Mouse (Mus musculus) small intestine, adult 2 months (tissue): ENCODE measurements around the gene Polr1c. TPM values are rescaled to one million over a fixed set of nuclear protein-coding genes. Genes with fewer than 3 reads are reported as not detected.

Source experiments
- H3K27ac ChIP-seq: fragments of 200-500 bp; 2 replicates; pipeline ENCODE4 v1.5.1; 2012; ENCODE audit warnings: low read depth, low read length, control low read depth, inconsistent platforms; ENCODE audit not compliant: insufficient read depth
- H3K27me3 ChIP-seq: fragments of 200-500 bp; 2 replicates; pipeline ENCODE4 v1.6.1; 2012; ENCODE audit warnings: mild to moderate bottlenecking, moderate library complexity, low read length, inconsistent platforms; ENCODE audit not compliant: control insufficient read depth, insufficient read depth
- H3K36me3 ChIP-seq: fragments of 200-500 bp; 2 replicates; pipeline ENCODE4 v1.6.1; 2012; ENCODE audit warnings: mild to moderate bottlenecking, low read length, control low read depth, inconsistent platforms; ENCODE audit not compliant: control insufficient read depth, insufficient read depth
- H3K4me1 ChIP-seq: fragments of 200-500 bp; 2 replicates; pipeline ENCODE4 v1.6.1; 2012; ENCODE audit warnings: low read length, inconsistent platforms, mixed read lengths; ENCODE audit not compliant: control insufficient read depth, insufficient read depth, insufficient read length
- H3K4me3 ChIP-seq: fragments of 200-500 bp; 2 replicates; pipeline ENCODE4 v1.5.1; 2012; ENCODE audit warnings: low read depth, mild to moderate bottlenecking, control low read depth, inconsistent platforms, low read length, moderate library complexity
- CTCF ChIP-seq: fragments of 200-500 bp; IDR thresholded peaks from 2 replicates; pipeline ENCODE4 v1.5.1; 2012; ENCODE audit warnings: low read depth, mild to moderate bottlenecking, control low read depth, inconsistent platforms, low read length, moderate library complexity, mixed read lengths; ENCODE audit not compliant: insufficient replicate concordance, insufficient read length; ENCODE audit errors: extremely low read depth
- POLR2A ChIP-seq: fragments of 200-500 bp; IDR thresholded peaks from 2 replicates; pipeline ENCODE4 v1.6.1; 2012; ENCODE audit warnings: low read depth, mild to moderate bottlenecking, control low read depth, inconsistent platforms, low read length, moderate library complexity
- WGBS: fragments of 180-500 bp; shearing (Covaris S2); methylation state at CpG from one replicate; pipeline ENCODE4 v1.1.7; 2018; 5-methylcytosine and 5-hydroxymethylcytosine counted together
- polyA plus RNA-seq: library from polyadenylated mRNA; depleted of rRNA; stranded (reverse); fragments of >200 nt; gene quantifications from 2 replicates; pipeline ENCODE4 v1.2.3, GENCODE M21; 2012; rRNA removed

Polr1c gene
- polyA plus RNA-seq, 1 experiment, result 24.6 TPM

DNA sequence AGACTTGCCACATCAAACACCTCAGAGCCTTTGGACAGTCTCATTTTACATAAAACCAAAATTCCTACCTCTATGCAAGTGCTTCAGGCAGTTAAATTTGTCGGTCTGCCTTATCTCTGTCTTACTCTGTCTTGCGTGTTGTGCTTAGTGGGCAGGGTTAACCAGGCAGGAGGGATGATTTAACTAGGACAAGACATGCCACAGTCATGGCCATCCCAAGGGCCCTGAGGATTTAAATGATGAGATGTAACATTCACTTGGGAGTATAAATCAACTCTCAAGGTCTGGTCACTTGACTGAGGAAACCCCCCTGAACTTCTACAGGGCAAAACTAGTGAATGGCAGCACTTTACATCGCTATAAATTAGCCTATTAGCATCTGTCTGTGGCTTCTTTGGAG is 26.3 kb downstream of the Polr1c start:
- Histone ChIP-seq H3K27ac (no peak overlapping the region), H3K27me3 (no peaks in the 10 kb centered on the region), H3K4me1 (no peaks in the 10 kb centered on the region), H3K36me3 (peaks cover 74% of the 10 kb centered on the region), H3K4me3 (no peak overlapping the region)
- TF ChIP-seq POLR2A (no peak), CTCF (no peak)
- 88% methylated on average over 3 of the region's 3 CpGs for WGBS

DNA sequence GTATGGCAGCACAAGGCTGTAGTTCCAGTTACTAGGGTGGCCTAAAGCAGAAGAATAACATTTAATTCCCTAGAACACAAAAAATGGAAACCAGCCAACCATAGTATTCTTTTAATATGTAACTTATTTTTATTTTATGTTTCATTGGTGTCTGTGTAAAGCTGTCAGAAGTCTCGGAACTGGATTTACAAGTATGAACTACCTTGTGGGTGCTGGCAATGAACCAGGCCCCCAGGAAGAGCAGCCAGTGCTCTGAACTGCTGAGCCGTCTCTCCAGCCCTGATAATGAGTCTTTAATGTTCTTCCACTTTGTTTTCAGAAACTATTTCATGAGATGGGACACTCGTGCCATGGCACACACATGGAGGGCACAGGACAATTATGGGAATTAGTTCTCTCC is 37.3 kb downstream of the Polr1c start:
- Histone ChIP-seq H3K4me1 (no peaks in the 10 kb centered on the region), H3K27me3 (no peaks in the 10 kb centered on the region), H3K27ac (no peak overlapping the region), H3K4me3 (no peak overlapping the region), H3K36me3 (peaks cover 36% of the 10 kb centered on the region)
- WGBS, result 48% methylated on average over 3 of the region's 3 CpGs
- TF ChIP-seq POLR2A (no peak), CTCF (no peak)

DNA sequence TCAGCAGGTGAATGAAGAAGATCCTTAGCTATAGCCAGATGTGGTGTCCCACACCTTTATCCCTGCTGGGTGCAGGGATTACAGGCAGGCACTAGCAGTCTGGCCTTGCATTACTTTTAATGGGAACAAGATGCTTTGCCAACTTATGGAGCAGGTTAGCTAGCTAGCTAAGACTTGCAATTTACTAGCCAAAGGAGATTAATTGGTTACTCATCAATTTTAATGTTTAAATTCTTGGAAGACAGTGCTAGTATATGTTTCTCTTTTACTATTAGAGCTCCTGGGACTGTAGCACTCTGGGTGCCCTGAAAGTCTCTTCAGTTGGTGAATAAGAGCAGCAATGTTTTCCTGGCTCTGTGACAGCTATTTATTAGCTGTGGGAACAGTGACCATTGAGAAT is 41.2 kb downstream of the Polr1c start:
- Histone ChIP-seq H3K4me3 (no peak overlapping the region), H3K36me3 (peaks cover 15% of the 10 kb centered on the region), H3K27ac (no peak overlapping the region)

DNA sequence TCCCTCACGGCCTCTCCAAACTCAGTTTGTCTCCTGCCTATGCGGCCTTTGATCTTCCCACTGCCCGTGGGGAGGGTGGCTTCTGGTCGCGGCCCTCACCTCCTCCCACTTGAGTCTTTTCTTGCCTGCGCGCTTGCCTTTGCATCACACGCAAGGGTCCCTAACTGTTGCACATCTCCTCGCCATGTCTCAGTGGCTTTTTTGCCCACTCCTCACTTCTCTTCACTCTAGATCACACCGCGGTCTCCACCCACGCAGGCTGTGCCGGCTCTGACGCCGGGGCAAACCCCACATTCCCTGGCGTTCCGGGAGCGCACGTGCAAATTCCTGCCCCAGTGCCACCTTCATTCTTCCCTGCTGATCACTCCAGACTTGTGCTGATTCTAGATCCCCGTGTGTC is 44.8 kb downstream of the Polr1c start:
- H3K4me1 ChIP-seq, result peaks cover 2% of the 10 kb centered on the region; the same call in 1 of the 2 replicates

More for the DNA sequence above, 41.2 kb downstream of the Polr1c start:
- Histone ChIP-seq H3K27me3 (no peaks in the 10 kb centered on the region), H3K4me1 (peaks cover 2% of the 10 kb centered on the region; the same call in 1 of the 2 replicates)
- TF ChIP-seq POLR2A, result no peak
- TF ChIP-seq CTCF, result no peak

DNA sequence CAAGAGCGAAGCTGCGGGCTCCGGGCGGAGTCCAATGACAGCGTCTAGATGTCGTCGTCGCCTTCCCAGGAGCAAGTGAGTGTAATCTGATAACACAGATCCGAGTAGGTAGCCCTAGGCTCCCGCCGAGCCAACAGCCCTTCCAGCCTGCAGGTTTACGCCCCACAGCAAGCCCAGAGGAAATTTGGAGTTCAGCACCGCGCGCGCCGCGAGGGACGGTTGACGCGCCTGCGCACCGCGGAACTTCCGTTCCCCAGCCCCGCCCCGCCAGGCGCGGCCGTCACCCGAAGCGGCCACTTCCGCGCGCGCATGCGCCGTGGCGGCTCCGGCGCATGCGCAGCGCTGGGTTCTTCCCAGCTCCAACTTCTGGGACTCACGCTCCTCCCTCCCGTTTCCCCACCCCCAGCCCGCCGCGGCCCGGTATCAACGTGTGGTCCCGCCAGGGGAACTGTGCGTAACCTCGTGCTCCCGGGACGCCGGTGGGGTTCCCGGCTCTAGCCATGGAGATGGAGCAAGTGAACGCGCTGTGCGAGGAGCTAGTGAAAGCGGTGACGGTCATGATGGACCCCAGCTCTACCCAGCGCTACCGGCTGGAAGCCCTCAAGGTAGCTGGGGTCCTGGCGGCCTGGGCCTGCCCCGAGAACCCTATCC is 45.3 kb downstream of the Polr1c start, which contains the start of the genes Polh and Xpo5:
Gene Polh (minus strand): TSS at position 225 of the 651 bp plus-strand sequence.
Gene Xpo5 (plus strand): TSS at position 362 of the 651 bp plus-strand sequence.
- H3K27me3 ChIP-seq, result no peaks in the 10 kb centered on the region
- H3K4me3 ChIP-seq, result peak within 1 kb of the TSS; percentile 84
- peaks cover 6% of the 10 kb centered on the region; the same call in 1 of the 2 replicates for H3K36me3 ChIP-seq
- TF ChIP-seq CTCF (no peak), POLR2A (0 out of 2 replicates have a peak, but pooled peaks have one; percentile 22)
- H3K27ac ChIP-seq, result peak within 1 kb of the TSS; percentile 31
- whole genome bisulfite sequencing, result under 1% methylated on average over 65 of the region's 66 CpGs
- H3K4me1 ChIP-seq, result peaks cover 2% of the 10 kb centered on the region; the same call in 1 of the 2 replicates

More for the DNA sequence above, 44.8 kb downstream of the Polr1c start:
- under 1% methylated on average over 20 of the region's 20 CpGs for WGBS
- TF ChIP-seq POLR2A (no peak), CTCF (no peak)
- H3K4me3 ChIP-seq, result peak overlapping the region; percentile 84
- peaks cover 7% of the 10 kb centered on the region; the same call in 1 of the 2 replicates for H3K36me3 ChIP-seq
- no peaks in the 10 kb centered on the region for H3K27me3 ChIP-seq
- peak overlapping the region; percentile 31 for H3K27ac ChIP-seq

DNA sequence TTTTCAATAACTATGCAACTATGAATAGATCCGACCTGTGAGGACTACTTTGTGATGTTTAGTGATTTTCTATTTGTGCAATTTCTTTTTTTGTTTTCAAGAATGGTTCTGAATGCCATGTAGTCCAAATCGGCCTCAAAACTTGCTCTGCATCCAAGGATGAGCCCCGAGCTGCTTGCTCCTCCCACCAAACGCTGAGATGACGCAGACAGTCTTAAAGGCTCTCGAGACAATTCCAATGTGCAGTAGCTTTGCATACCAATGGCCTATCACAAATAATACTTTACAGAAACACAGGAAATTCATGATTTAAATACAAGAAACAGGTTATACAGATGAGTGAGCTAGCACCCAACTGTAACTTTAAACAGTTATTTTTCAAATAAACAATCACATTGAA is 46.7 kb downstream of the Polr1c start:
- no peak overlapping the region for H3K27ac ChIP-seq
- no peak overlapping the region for H3K4me3 ChIP-seq
- TF ChIP-seq CTCF (no peak), POLR2A (no peak)
- peaks cover 2% of the 10 kb centered on the region; the same call in 1 of the 2 replicates for H3K4me1 ChIP-seq
- 46% methylated on average over 6 of the region's 6 CpGs for WGBS
- H3K36me3 ChIP-seq, result peaks cover 4% of the 10 kb centered on the region; the same call in 1 of the 2 replicates
- no peaks in the 10 kb centered on the region for H3K27me3 ChIP-seq

Other genes with a start within 250 kb of the Polr1c start
- gene Vegfa, start 215.7 kb downstream of the Polr1c start, polyA plus RNA-seq, result 108 and 177 TPM in 2 replicates
- 14.4 and 19.5 TPM in 2 replicates for gene Mrps18a, start 137.1 kb downstream of the Polr1c start, polyA plus RNA-seq
- 3.4 and 4.3 TPM in 2 replicates for gene Rsph9, start 103.8 kb downstream of the Polr1c start, polyA plus RNA-seq
- 14.8 and 27.1 TPM in 2 replicates for gene Mad2l1bp, start 94.5 kb downstream of the Polr1c start, polyA plus RNA-seq
- gene Gtpbp2, start 87.0 kb downstream of the Polr1c start, polyA plus RNA-seq, result 92.2 and 198 TPM in 2 replicates
- 1.0 and 1.7 TPM in 2 replicates for gene Polh, start 45.4 kb downstream of the Polr1c start, polyA plus RNA-seq
- gene Xpo5, start 45.3 kb downstream of the Polr1c start, polyA plus RNA-seq, result 5.3 and 8.4 TPM in 2 replicates
- 120 and 305 TPM in 2 replicates for gene Yipf3, start within 50 bp of the Polr1c start, polyA plus RNA-seq
- gene Lrrc73, start 5.5 kb upstream of the Polr1c start, polyA plus RNA-seq, result 1.9 and 2.8 TPM in 2 replicates
- 43.4 and 89.2 TPM in 2 replicates for gene Tjap1, start 35.0 kb upstream of the Polr1c start, polyA plus RNA-seq
- gene Dlk2, start 49.4 kb upstream of the Polr1c start, polyA plus RNA-seq, result 0.27 and 1.0 TPM in 2 replicates
- gene Abcc10, start 80.3 kb upstream of the Polr1c start, polyA plus RNA-seq, result 28.7 and 37.5 TPM in 2 replicates
- 1.9 and 5.8 TPM in 2 replicates for gene Zfp318, start 135.7 kb upstream of the Polr1c start, polyA plus RNA-seq
- not detected in 2 replicates for gene Crip3, start 180.9 kb upstream of the Polr1c start, polyA plus RNA-seq
- not detected in 2 replicates for gene Slc22a7, start 190.4 kb upstream of the Polr1c start, polyA plus RNA-seq
- gene Ttbk1, start 239.6 kb upstream of the Polr1c start, polyA plus RNA-seq, result 0.20 and 0.25 TPM in 2 replicates
- 3.3 and 6.3 TPM in 2 replicates for gene Dnph1, start 248.7 kb upstream of the Polr1c start, polyA plus RNA-seq